Mouse (Mus musculus) liver, adult (tissue): ENCODE measurements around the gene Atf6b.

Experiments used
- GATA4 ChIP-seq: IDR thresholded peaks from 2 replicates; pipeline ENCODE4 v1.6.1; 2014; ENCODE audit warnings: mild to moderate bottlenecking, low read length; ENCODE audit not compliant: insufficient replicate concordance

The Atf6b gene

DNA sequence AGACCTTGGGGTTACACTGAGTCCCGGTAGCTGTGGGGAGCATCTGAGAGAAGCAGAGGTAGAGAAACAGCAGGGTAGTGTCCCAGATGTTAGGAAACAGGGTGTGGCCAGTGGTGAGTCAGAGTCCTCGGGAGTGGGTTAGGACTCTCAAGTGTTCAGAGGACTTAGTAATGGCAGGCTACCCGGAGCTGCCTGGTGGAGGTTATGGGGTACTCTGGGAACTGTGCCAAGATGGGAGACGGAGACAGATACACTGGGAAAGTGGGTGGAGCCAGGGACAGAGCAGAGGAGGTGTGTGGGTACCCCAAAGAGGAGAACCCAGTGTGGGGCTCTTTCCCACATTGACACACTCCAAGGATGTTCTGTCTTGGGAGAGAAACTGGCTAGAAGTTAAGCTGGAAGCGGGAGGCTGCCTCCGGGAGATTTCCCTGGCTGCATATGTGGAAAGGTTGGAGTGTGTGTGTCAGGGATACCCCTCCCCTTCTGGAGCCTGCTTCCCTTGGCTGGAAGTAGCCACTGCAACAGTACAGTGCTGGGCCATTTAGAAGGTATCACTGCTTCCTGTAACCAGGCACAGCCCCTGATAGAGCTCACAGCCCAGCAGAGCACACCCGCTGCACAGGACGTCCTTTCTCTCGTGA, 37.4 kb downstream of the Atf6b start:
- no peak for TF ChIP-seq GATA4

GRCm38 (mm10) chr17:34685120-34686110, 38.5 kb downstream of the Atf6b start:
- no peak for TF ChIP-seq GATA4

DNA sequence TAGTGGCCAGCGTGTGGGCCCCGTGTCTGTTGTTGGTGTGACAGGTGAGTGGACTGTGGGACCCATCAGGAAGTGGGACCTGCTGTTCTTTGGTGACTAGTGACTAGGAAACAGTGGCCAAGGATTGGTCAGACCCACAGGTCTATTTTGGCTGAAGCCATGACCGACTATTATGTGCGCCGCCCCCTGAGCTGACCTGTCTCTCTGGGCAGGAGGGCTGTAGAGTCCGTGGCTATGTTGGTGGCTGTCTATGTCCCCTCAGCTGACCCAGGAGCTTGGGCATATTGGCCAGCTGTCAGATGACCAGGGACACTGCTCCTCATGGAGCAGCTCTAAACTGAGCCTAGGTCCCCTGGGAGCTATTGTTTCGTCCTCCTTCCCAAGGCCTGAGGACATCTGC, 41.9 kb downstream of the Atf6b start:
- no peak for TF ChIP-seq GATA4

- TF ChIP-seq GATA4 = peak; percentile 59; the same call in 1 of the 2 replicates
Measured at GRCm38 (mm10) chr17:34690458-34690857, 43.5 kb downstream of the Atf6b start.

DNA sequence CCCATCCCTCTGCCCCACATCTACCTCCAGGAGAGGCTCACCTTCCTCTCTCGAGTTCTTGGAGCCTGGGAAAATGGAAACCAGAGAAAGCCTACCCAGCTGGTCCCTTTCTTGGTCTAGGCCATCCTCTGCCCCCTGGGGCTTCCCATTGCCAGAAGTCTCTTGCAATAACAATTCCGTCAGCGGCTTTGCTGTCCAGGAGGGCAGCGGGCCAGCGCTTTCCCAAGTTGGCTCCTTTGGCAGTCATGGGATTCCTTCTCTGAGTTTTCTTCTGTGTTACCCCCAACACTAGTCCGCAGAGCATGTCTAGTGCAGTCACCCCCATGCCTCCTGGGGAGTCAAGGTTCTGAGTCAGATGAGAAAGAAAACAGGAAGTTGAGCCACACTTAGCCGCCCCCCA, 46.0 kb downstream of the Atf6b start:
- TF ChIP-seq GATA4 = no peak

DNA sequence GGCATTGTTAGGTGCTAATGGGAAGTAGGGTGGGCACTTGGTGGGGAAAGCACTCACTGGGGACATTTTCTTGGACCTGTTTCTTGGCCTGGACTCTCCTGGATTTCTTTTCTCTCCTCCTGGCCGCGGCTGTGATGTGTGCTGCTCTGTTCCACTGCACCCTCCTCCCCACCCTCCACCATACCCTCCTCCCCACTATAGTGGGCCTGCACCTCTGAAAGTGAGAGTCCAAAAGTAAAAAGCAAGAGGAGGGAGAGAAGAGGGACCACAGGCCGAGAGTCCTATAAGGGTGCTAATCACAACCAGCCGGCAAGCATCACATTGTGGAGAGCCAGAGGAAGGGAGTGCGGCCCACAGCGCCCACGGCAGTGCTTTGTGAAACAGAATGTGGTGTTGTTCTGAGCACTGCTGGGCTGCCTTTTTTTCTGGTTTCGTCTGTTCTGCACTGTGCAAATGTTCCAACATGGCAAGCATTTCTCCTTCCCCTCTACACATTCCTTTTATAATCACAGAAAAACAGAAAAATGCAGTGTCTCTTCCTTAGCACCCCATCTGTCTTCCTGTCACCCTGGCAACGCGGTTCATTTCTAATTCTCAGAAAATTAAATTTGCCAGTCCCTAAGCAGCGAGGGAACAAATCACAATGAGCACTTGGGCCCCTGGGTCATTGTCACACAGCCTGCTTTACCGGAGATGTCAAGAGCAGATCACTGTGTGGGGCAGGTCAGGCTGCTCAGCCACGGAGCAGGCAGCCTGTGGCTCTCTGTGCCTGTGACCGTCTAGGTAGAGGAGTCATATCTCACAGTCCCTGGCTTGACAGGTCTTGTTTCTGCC, 52.8 kb downstream of the Atf6b start:
- TF ChIP-seq GATA4 = no peak

- no peak for TF ChIP-seq GATA4
Measured at GRCm38 (mm10) chr17:34700671-34701071, 53.7 kb downstream of the Atf6b start.
